35 mouse cellular contexts compared by ENCODE assay signal in the genomic region with DNA sequence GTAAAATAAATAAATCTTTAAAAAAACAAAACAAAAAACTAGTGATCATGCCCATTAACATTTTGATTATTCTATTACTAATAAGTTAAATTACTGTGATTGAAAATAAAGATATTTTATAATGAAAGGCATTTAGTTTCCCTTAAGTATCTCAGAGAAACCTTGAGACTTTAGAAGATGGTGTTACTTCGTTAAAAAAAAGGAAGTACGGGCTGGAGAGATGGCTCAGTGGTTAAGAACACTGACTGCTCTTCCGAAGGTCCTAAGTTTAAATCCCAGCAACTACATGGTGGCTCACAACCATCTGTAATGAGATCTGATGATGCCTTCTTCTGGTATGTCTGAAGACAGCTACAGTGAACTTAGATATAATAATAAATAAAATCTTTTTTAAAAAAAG.
"Had no signal": no experiment of that assay in that cellular context is flagged by ENCODE, and none has a peak within 500 bp of the region (broad histone marks: within the 10 kb centered on the region; RNA-seq: fewer than 3 reads in every experiment).

No protein-coding gene starts in this region.

- H3K27ac ChIP-seq: heart, embryonic 10.5 days; heart, embryonic 13.5 days; heart, embryonic 15.5 days; hindbrain, embryonic 10.5 days; hindbrain, embryonic 12.5 days; hindbrain, embryonic 13.5 days; hindbrain, embryonic 14.5 days; hindbrain, embryonic 15.5 days; hindbrain, postnatal 0 days; intestine, embryonic 15.5 days; kidney, embryonic 15.5 days; kidney, postnatal 0 days; layer of hippocampus, adult 2 months; left cerebral cortex, adult 2 months had no signal

- DNase-seq: heart, postnatal 10 days; heart, postnatal 14 days; heart, postnatal 36 days; heart, postnatal 4 days; kidney, adult 11 months; kidney, adult 18-20 months; kidney, adult 2 months; kidney, adult 8-10 months; kidney, adult 9 months; kidney, postnatal 10 days; kidney, postnatal 14 days; kidney, postnatal 25 days; kidney, postnatal 36 days; kidney, postnatal 4 days; layer of hippocampus, adult 9-11 months; layer of hippocampus, postnatal 36 days had no signal

- ATAC-seq: hindbrain, embryonic 16.5 days; hindbrain, postnatal 0 days; inflammation-experienced regulatory T-cells, adult 6 months; intestine, embryonic 15.5 days; intestine, embryonic 16.5 days; intestine, postnatal 0 days had no signal

- H3K9me3 ChIP-seq: heart, embryonic 15.5 days; hindbrain, embryonic 10.5 days; hindbrain, embryonic 12.5 days; hindbrain, embryonic 13.5 days; hindbrain, embryonic 15.5 days; intestine, embryonic 15.5 days had no signal

- H3K36me3 ChIP-seq: heart, embryonic 10.5 days; heart, embryonic 12.5 days; heart, embryonic 13.5 days; heart, embryonic 15.5 days; hindbrain, embryonic 10.5 days; hindbrain, embryonic 12.5 days; hindbrain, embryonic 13.5 days; hindbrain, embryonic 15.5 days; intestine, embryonic 15.5 days; kidney, embryonic 15.5 days had no signal

- H3K9ac ChIP-seq: heart, embryonic 12.5 days; heart, embryonic 15.5 days; hindbrain, embryonic 12.5 days; hindbrain, embryonic 13.5 days; hindbrain, embryonic 15.5 days; intestine, embryonic 15.5 days; kidney, embryonic 15.5 days had no signal

- H3K4me3 ChIP-seq: heart, embryonic 10.5 days; heart, embryonic 12.5 days; heart, embryonic 13.5 days; heart, embryonic 15.5 days; hindbrain, embryonic 10.5 days; hindbrain, embryonic 12.5 days; hindbrain, embryonic 13.5 days; intestine, embryonic 15.5 days; kidney, embryonic 15.5 days; layer of hippocampus, adult 2 months; left cerebral cortex, adult 2 months had no signal

- H3K27me3 ChIP-seq: heart, embryonic 12.5 days; heart, embryonic 13.5 days; heart, embryonic 15.5 days; hindbrain, embryonic 12.5 days; hindbrain, embryonic 13.5 days; hindbrain, embryonic 15.5 days; intestine, embryonic 15.5 days; kidney, embryonic 15.5 days had no signal
